Mouse (Mus musculus) neural tube, embryonic 11.5 days (tissue): ENCODE measurements around the gene Ppp1r32. TPM values are rescaled to one million over a fixed set of nuclear protein-coding genes. Genes with fewer than 3 reads are reported as not detected.
A peak's percentile ranks its signal among the peaks of the same experiment; 100 is the strongest.

Experiments used
- ATAC-seq: fragments of 200-750 bp; cut with Nextera tagmentation; 2 replicates; pipeline ENCODE4 v1.8.0; 2017; ENCODE audit warnings: moderate number of reproducible peaks, mild to moderate bottlenecking, moderate TSS enrichment, moderate library complexity; ENCODE audit not compliant: insufficient read depth, low FRiP score, low TSS enrichment
- DNase-seq: peaks from one replicate; pipeline ENCODE4 v3.0.0-alpha.2; 2015; ENCODE audit warnings: low spot score
- H3K27ac ChIP-seq: fragments of 300-500 bp; sonication (generic); 2 replicates; pipeline ENCODE4 v1.5.1; 2014; ENCODE audit warnings: low read depth, mild to moderate bottlenecking, low read length
- H3K27me3 ChIP-seq: fragments of 300-500 bp; sonication (generic); 2 replicates; pipeline ENCODE4 v1.6.1; 2014; ENCODE audit warnings: mild to moderate bottlenecking, low read length, mixed read lengths; ENCODE audit not compliant: control insufficient read depth, insufficient read depth
- H3K36me3 ChIP-seq: fragments of 300-500 bp; sonication (generic); 2 replicates; pipeline ENCODE4 v1.6.1; 2014; ENCODE audit warnings: mild to moderate bottlenecking, low read length, moderate library complexity, mixed read lengths; ENCODE audit not compliant: control insufficient read depth, insufficient read depth
- H3K4me1 ChIP-seq: fragments of 300-500 bp; sonication (generic); 2 replicates; pipeline ENCODE4 v1.6.1; 2014; ENCODE audit warnings: low read length, mixed read lengths; ENCODE audit not compliant: control insufficient read depth, insufficient read depth
- H3K4me2 ChIP-seq: fragments of 300-500 bp; sonication (generic); 2 replicates; pipeline ENCODE4 v1.6.1; 2014; ENCODE audit warnings: low read depth, mild to moderate bottlenecking, moderate library complexity
- H3K4me3 ChIP-seq: fragments of 300-500 bp; sonication (generic); 2 replicates; pipeline ENCODE4 v1.5.1; 2014; ENCODE audit warnings: low read depth, low read length
- H3K9ac ChIP-seq: fragments of 300-500 bp; sonication (generic); 2 replicates; pipeline ENCODE4 v1.6.1; 2014; ENCODE audit warnings: mild to moderate bottlenecking, low read length
- H3K9me3 ChIP-seq: fragments of 300-500 bp; sonication (generic); 2 replicates; pipeline ENCODE4 v1.6.1; 2016; ENCODE audit warnings: low read length; ENCODE audit not compliant: control insufficient read depth
- WGBS: fragments of 180-500 bp; shearing (Covaris S2); extraction: QIAGEN DNeasy Blood & Tissue Kit; methylation state at CpG from one replicate; pipeline ENCODE4 v1.1.7; 2014; 5-methylcytosine and 5-hydroxymethylcytosine counted together
- polyA plus RNA-seq: library from polyadenylated mRNA; unstranded; fragments of >200 nt; fragmentation: Nextera tagmentation; extraction: Ambion mirVana; gene quantifications from 2 replicates; pipeline ENCODE4 v1.2.1, GENCODE M21; 2014

Ppp1r32 gene
- polyA plus RNA-seq = 0.17 TPM in 1 of 2 replicates, not detected in the other

DNA sequence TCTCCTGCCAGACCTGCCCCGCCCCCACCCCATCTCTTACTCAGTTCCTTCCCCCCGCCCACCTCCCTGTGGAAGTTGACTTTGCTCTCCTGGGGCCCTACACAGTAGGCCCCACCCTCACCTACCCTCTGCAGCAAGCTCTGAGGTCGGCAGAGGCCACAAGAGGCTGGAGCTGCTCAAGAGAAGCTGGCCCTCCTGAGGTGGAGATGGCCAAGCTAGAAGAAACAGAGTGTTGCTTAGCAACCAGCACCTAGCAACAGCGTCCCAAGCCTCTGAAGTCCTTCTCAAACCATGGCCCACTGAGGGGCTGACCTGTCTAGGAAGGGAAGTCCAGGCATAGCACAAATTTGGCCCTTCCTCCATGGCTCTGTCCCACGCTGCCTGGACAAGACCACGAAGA is at the start of gene Ppp1r32:
Gene Ppp1r32, minus strand, starts transcription at position 226 of the 400 bp plus-strand sequence.
- no peak within 1 kb of the TSS for H3K9ac ChIP-seq
- ATAC-seq (no peak), DNase-seq (peak; percentile 41)
- H3K27ac ChIP-seq = no peak within 1 kb of the TSS
- H3K9me3 ChIP-seq = no peaks in the 10 kb centered on the region
- no peaks in the 10 kb centered on the region for H3K27me3 ChIP-seq
- 24% methylated on average over 6 of the region's 6 CpGs for WGBS
- H3K36me3 ChIP-seq = no peaks in the 10 kb centered on the region
- no peak within 1 kb of the TSS for H3K4me3 ChIP-seq
- no peaks in the 10 kb centered on the region; the same call in 1 of the 2 replicates for H3K4me1 ChIP-seq
- no peak within 1 kb of the TSS for H3K4me2 ChIP-seq

- WGBS = 100% methylated on average over 1 of the region's 1 CpGs
- no peak for DNase-seq
- no peak overlapping the region for H3K27ac ChIP-seq
- H3K9ac ChIP-seq = no peak overlapping the region
- H3K36me3 ChIP-seq = peaks cover 10% of the 10 kb centered on the region
- H3K9me3 ChIP-seq = no peaks in the 10 kb centered on the region
- H3K4me1 ChIP-seq = peaks cover 10% of the 10 kb centered on the region
- no peak for ATAC-seq
- no peaks in the 10 kb centered on the region for H3K27me3 ChIP-seq
- no peak overlapping the region for H3K4me3 ChIP-seq
- H3K4me2 ChIP-seq = no peak overlapping the region
These were observed 47.4 kb upstream of the Ppp1r32 start for GRCm38 (mm10) chr19:10530082-10530481.

DNA sequence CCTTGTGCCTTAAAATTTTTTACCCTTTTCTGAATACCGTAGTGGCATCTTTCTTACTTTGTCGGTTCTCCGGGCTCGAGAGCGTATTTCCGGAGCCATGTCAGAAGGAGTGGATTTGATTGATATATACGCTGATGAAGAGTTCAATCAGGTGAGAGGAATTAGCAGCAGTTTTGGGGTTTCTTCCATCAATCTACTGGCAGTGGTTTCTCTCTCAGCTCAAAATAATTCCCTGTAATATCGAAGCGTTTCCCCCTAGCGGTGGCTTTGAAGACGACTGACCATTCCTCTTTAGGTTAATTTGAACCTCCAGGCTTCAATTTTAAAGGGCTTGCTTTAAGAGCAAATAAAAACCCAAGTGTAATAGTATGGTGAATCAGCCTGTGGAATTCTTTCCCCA is 43.2 kb upstream of the Ppp1r32 start, which contains the start of gene Sdhaf2:
Gene Sdhaf2, minus strand, starts transcription at position 233 of the 400 bp plus-strand sequence.
- H3K27ac ChIP-seq = peak within 1 kb of the TSS; percentile 97
- no peaks in the 10 kb centered on the region for H3K9me3 ChIP-seq
- peak within 1 kb of the TSS; percentile 98 for H3K9ac ChIP-seq
- peaks cover 14% of the 10 kb centered on the region for H3K4me1 ChIP-seq
- peak within 1 kb of the TSS; percentile 78 for H3K4me2 ChIP-seq
- H3K36me3 ChIP-seq = peaks cover 2% of the 10 kb centered on the region
- ATAC-seq (0 out of 2 replicates have a peak, but pooled peaks have one; percentile 20), DNase-seq (peak; percentile 53)
- WGBS = 1% methylated on average over 11 of the region's 11 CpGs
- H3K27me3 ChIP-seq = no peaks in the 10 kb centered on the region
- peak within 1 kb of the TSS; percentile 97 for H3K4me3 ChIP-seq

GRCm38 (mm10) chr19:10525106-10525901 is 42.6 kb upstream of the Ppp1r32 start, which contains the start of gene Cpsf7:
TSS of gene Cpsf7 (plus strand) at chr19:10525266.
- peak within 1 kb of the TSS; percentile 97 for H3K27ac ChIP-seq
- peak within 1 kb of the TSS; percentile 98 for H3K9ac ChIP-seq
- H3K36me3 ChIP-seq = peaks cover 2% of the 10 kb centered on the region
- ATAC-seq (peak; percentile 92), DNase-seq (peak; percentile 94)
- H3K27me3 ChIP-seq = no peaks in the 10 kb centered on the region
- WGBS = under 1% methylated on average over 68 of the region's 93 CpGs
- no peaks in the 10 kb centered on the region for H3K9me3 ChIP-seq
- H3K4me2 ChIP-seq = peak within 1 kb of the TSS; percentile 78
- peaks cover 14% of the 10 kb centered on the region for H3K4me1 ChIP-seq
- H3K4me3 ChIP-seq = peak within 1 kb of the TSS; percentile 97

GRCm38 (mm10) chr19:10524784-10525105 is 42.0 kb upstream of the Ppp1r32 start:
- H3K4me2 ChIP-seq = peak overlapping the region; percentile 78
- under 1% methylated on average over 19 of the region's 19 CpGs for WGBS
- H3K9me3 ChIP-seq = no peaks in the 10 kb centered on the region
- H3K36me3 ChIP-seq = peaks cover 2% of the 10 kb centered on the region
- no peaks in the 10 kb centered on the region for H3K27me3 ChIP-seq
- peak overlapping the region; percentile 98 for H3K9ac ChIP-seq
- peak overlapping the region; percentile 97 for H3K27ac ChIP-seq
- no peak; the same call in 1 of the 2 replicates for ATAC-seq
- H3K4me1 ChIP-seq = peaks cover 14% of the 10 kb centered on the region
- DNase-seq = no peak
- H3K4me3 ChIP-seq = peak overlapping the region; percentile 97

GRCm38 (mm10) chr19:10523483-10524080 is 40.9 kb upstream of the Ppp1r32 start:
- no peak for DNase-seq
- Histone ChIP-seq H3K9me3 (no peaks in the 10 kb centered on the region), H3K9ac (no peak overlapping the region), H3K4me2 (peak overlapping the region; percentile 6; the same call in 1 of the 2 replicates), H3K4me3 (no peak overlapping the region; the same call in 1 of the 2 replicates), H3K27me3 (no peaks in the 10 kb centered on the region), H3K4me1 (peaks cover 14% of the 10 kb centered on the region), H3K27ac (no peak overlapping the region), H3K36me3 (peaks cover 2% of the 10 kb centered on the region)
- ATAC-seq = no peak
- WGBS = 88% methylated on average over 5 of the region's 5 CpGs

- Histone ChIP-seq H3K27me3 (no peaks in the 10 kb centered on the region), H3K4me1 (peaks cover 13% of the 10 kb centered on the region), H3K9ac (no peak overlapping the region), H3K36me3 (no peaks in the 10 kb centered on the region; the same call in 1 of the 2 replicates), H3K4me2 (no peak overlapping the region), H3K9me3 (no peaks in the 10 kb centered on the region), H3K4me3 (no peak overlapping the region), H3K27ac (no peak overlapping the region)
- no peak for ATAC-seq
- 73% methylated on average over 1 of the region's 1 CpGs for WGBS
- no peak for DNase-seq
These were observed 39.2 kb upstream of the Ppp1r32 start for GRCm38 (mm10) chr19:10521926-10522325.

GRCm38 (mm10) chr19:10520355-10520754 is 37.6 kb upstream of the Ppp1r32 start:
- Histone ChIP-seq H3K9ac (no peak overlapping the region), H3K9me3 (no peaks in the 10 kb centered on the region), H3K27me3 (no peaks in the 10 kb centered on the region), H3K4me2 (no peak overlapping the region), H3K4me3 (no peak overlapping the region), H3K36me3 (no peaks in the 10 kb centered on the region; the same call in 1 of the 2 replicates), H3K27ac (no peak overlapping the region), H3K4me1 (peaks cover 4% of the 10 kb centered on the region)
- DNase-seq = no peak
- no peak for ATAC-seq
- 50% methylated on average over 1 of the region's 1 CpGs for WGBS
